Mouse (Mus musculus) midbrain, postnatal 0 days (tissue): ENCODE data around the gene Card14. TPM values are rescaled to one million over a fixed set of nuclear protein-coding genes. Genes with fewer than 3 reads are reported as not detected.
"Not testable (repeated sequence)": the region's sequence is repeated elsewhere in the genome, so short reads cannot be mapped to it uniquely, and the experiment has no call there.

Experiments
- ATAC-seq: fragments of 200-750 bp; cut with Nextera tagmentation; 2 replicates; pipeline ENCODE4 v1.8.0; 2017; ENCODE audit warnings: moderate number of reproducible peaks, mild to moderate bottlenecking, moderate TSS enrichment, moderate library complexity; ENCODE audit not compliant: low FRiP score
- DNase-seq: peaks from one replicate; pipeline ENCODE4 v3.0.0-alpha.2; 2015; ENCODE audit warnings: low spot score
- H3K27ac ChIP-seq: fragments of 300-500 bp; sonication (generic); 2 replicates; pipeline ENCODE4 v1.5.1; 2014; ENCODE audit warnings: low read depth, mild to moderate bottlenecking, low read length, mixed read lengths
- H3K27me3 ChIP-seq: fragments of 300-500 bp; sonication (generic); 2 replicates; pipeline ENCODE4 v1.6.1; 2014; ENCODE audit warnings: low read length, control low read depth, mixed read lengths; ENCODE audit not compliant: insufficient read depth
- H3K36me3 ChIP-seq: fragments of 300-500 bp; sonication (generic); 2 replicates; pipeline ENCODE4 v1.6.1; 2014; ENCODE audit warnings: low read length, control low read depth, mixed read lengths; ENCODE audit not compliant: insufficient read depth
- H3K4me1 ChIP-seq: fragments of 300-500 bp; sonication (generic); 2 replicates; pipeline ENCODE4 v1.6.1; 2014; ENCODE audit warnings: mild to moderate bottlenecking, control low read depth, antibody characterized with exemption, low read length, mixed read lengths; ENCODE audit not compliant: insufficient read depth
- H3K4me2 ChIP-seq: fragments of 300-500 bp; sonication (generic); 2 replicates; pipeline ENCODE4 v1.6.1; 2014; ENCODE audit warnings: low read depth, mild to moderate bottlenecking, low read length, mixed read lengths; ENCODE audit not compliant: poor library complexity, severe bottlenecking
- H3K4me3 ChIP-seq: fragments of 300-500 bp; sonication (generic); 2 replicates; pipeline ENCODE4 v1.5.1; 2014; ENCODE audit warnings: low read depth, mild to moderate bottlenecking, low read length, moderate library complexity
- H3K9ac ChIP-seq: fragments of 300-500 bp; sonication (generic); replicated peaks from 2 replicates; pipeline ENCODE4 v1.6.1; 2014; ENCODE audit warnings: mild to moderate bottlenecking, low read length, moderate library complexity, mixed read lengths; ENCODE audit not compliant: poor library complexity, severe bottlenecking
- H3K9me3 ChIP-seq: fragments of 300-500 bp; sonication (generic); 2 replicates; pipeline ENCODE4 v1.6.1; 2016; ENCODE audit warnings: low read length, control low read depth
- CTCF ChIP-seq: IDR thresholded peaks from 2 replicates; pipeline ENCODE4 v1.5.1; 2016; ENCODE audit warnings: antibody characterized with exemption, mild to moderate bottlenecking
- WGBS: fragments of 180-500 bp; shearing (Covaris S2); extraction: QIAGEN DNeasy Blood & Tissue Kit; methylation state at CpG from one replicate; pipeline ENCODE4 v1.1.7; 2014; 5-methylcytosine and 5-hydroxymethylcytosine counted together
- polyA plus RNA-seq: library from polyadenylated mRNA; unstranded; fragments of >200 nt; fragmentation: Nextera tagmentation; extraction: Ambion mirVana; gene quantifications from 2 replicates; pipeline ENCODE4 v1.2.1, GENCODE M21; 2015
- total RNA-seq: library from RNA; depleted of rRNA; stranded (reverse); fragments of >200 nt; gene quantifications from 2 replicates; pipeline ENCODE4 v1.2.3, GENCODE M21; 2014

Card14 gene
- total and polyA plus RNA-seq, 2 experiments from 2014 or later = 0.59 to 0.77 TPM

DNA sequence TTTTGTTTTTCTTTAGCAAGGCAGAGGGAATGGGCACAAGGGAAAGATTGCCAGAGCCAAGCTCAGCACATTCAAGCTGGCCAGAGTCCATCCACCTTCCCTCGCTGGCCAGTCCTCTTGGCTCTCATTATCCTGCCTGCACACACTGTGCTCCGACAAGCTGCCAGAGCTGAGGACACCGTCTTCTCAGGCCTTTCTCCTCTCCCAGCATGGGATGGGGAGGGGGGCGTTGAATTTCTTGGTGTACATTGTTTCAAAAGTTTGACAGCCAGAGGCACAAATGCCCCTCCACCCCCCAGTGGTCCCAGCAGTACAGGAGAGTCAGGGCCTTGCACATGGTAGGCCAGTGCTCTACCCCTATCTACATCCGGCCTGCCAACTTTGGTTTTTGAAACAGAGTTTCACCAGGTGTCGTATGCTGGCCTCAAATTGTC, 40.3 kb upstream of the Card14 start:
- no peak overlapping the region for H3K9ac ChIP-seq

DNA sequence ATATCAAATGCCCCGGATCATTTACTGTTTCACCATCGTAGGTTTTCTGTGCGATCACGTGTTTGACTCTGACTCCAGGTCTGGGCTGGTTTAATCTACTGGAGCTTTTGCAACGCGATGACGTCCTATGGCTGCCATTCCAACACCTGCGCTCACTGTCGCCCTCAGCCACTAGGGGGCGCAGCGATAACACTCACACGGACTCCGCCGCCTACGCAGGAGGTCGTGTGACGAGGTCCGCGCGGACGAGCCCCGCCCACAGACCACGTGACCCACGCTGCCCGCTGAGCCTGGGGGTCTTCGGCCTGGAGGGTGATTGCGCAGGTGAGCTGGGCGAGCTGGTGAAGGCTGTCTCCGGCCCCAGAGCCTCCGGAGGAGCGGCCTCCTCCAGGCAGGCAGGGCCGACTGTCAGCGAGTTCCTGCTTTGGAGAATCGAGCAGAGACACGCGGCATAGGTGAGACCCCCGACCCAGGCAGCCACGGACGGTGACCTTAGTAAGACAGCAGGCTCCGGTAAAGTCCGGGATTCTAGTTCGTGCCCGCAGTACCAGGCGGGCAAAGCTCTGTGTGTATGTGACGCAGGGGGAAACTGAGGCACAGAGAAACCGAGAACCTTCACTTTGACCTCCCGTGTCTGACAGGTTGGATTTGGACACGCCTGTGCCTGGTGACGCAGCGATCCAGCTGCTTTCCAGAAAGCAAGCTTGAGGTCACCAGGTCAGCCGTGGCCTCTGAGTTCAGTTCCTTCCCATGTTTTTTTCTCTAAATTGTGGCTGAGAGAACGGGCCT, 39.6 kb upstream of the Card14 start, which contains the start of gene Gaa:
TSS of gene Gaa (plus strand) at position 120 of the 789 bp plus-strand sequence.
- ATAC-seq (peak; percentile 87), DNase-seq (peak; percentile 96)
- Histone ChIP-seq H3K4me3 (peak within 1 kb of the TSS; percentile 52), H3K27me3 (no peaks in the 10 kb centered on the region), H3K27ac (peak within 1 kb of the TSS; percentile 57), H3K4me2 (peak within 1 kb of the TSS; percentile 64), H3K9ac (peak within 1 kb of the TSS; percentile 64), H3K4me1 (peaks cover 7% of the 10 kb centered on the region), H3K36me3 (peaks cover 16% of the 10 kb centered on the region), H3K9me3 (no peaks in the 10 kb centered on the region)
- 3% methylated on average over 52 of the region's 52 CpGs for WGBS
- TF ChIP-seq CTCF = peak; percentile 100

More for the DNA sequence above, 40.3 kb upstream of the Card14 start:
- ATAC-seq (peak; percentile 38), DNase-seq (peak; percentile 59)
- no peaks in the 10 kb centered on the region for H3K27me3 ChIP-seq
- H3K4me3 ChIP-seq = 0 out of 2 replicates have a peak overlapping the region, but pooled peaks have one; percentile 52
- peaks cover 7% of the 10 kb centered on the region for H3K4me1 ChIP-seq
- no peak for TF ChIP-seq CTCF
- WGBS = 32% methylated on average over 6 of the region's 6 CpGs
- peak overlapping the region; percentile 64 for H3K4me2 ChIP-seq
- H3K9me3 ChIP-seq = no peaks in the 10 kb centered on the region
- H3K27ac ChIP-seq = peak overlapping the region; percentile 57; the same call in 1 of the 2 replicates
- peaks cover 18% of the 10 kb centered on the region for H3K36me3 ChIP-seq

DNA sequence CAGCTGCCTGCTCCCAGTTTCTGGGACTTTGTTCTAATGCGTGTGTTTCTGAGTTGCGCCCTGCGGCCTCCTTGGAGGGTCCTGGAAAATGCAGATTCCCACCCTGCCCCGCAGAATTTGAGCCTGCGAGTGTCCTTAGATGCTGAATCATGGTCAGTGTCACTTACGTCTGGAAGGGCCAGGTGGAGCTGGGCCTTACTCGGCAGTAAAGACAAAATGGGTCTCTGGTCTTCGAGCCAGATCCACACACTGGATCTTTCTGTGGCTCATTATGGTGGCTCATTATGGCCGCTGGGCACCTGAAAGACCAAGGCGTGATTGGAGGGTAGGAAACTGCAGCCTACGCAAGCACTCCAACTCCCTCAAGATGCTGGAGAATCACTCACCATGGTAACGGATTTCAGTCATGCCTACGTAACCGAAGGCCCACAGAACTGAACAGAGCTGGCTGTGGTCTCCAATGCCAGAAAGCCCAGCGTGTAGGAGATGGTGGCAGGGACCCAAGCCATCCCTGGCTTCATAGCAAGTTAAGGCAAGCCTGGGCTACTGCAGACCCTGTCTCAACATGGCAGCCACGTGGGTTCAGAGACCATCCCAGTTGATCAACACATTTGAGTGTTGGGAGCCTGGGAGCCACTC, 38.9 kb upstream of the Card14 start:
- Histone ChIP-seq H3K9ac (peak overlapping the region; percentile 64), H3K27me3 (no peaks in the 10 kb centered on the region), H3K4me2 (peak overlapping the region; percentile 64), H3K4me1 (peaks cover 7% of the 10 kb centered on the region), H3K36me3 (peaks cover 16% of the 10 kb centered on the region), H3K9me3 (no peaks in the 10 kb centered on the region), H3K27ac (0 out of 2 replicates have a peak overlapping the region, but pooled peaks have one; percentile 55), H3K4me3 (peak overlapping the region; percentile 52)
- ATAC-seq (no peak), DNase-seq (peak; percentile 38)
- TF ChIP-seq CTCF = no peak
- 64% methylated on average over 16 of the region's 16 CpGs for WGBS

DNA sequence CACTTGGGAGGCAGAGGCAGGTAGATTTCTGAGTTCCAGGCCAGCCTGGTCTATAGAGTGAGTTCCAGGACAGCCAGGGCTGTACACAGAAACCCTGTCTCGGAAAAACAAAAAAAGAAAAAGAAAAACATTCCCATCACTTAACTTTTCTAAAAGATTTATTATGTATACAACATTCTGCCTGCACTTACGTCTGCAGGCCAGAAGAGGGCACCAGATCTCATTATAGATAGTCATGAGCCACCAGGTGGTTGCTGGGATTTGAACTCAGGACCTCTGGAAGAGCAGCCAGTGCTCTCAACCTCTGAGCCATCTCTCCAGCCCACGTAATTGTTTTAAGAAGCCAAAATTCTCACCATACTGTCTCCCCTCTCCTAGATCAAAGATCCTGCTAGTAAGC, 35.1 kb upstream of the Card14 start:
- H3K9ac ChIP-seq, H3K4me2 ChIP-seq, H3K27me3 ChIP-seq, H3K4me3 ChIP-seq, H3K27ac ChIP-seq, H3K9me3 ChIP-seq, ATAC-seq, DNase-seq, H3K4me1 ChIP-seq: not testable (repeated sequence)
- peak; percentile 68 for TF ChIP-seq CTCF
- H3K36me3 ChIP-seq = peaks cover 32% of the 10 kb centered on the region
- WGBS = 71% methylated on average over 3 of the region's 3 CpGs

DNA sequence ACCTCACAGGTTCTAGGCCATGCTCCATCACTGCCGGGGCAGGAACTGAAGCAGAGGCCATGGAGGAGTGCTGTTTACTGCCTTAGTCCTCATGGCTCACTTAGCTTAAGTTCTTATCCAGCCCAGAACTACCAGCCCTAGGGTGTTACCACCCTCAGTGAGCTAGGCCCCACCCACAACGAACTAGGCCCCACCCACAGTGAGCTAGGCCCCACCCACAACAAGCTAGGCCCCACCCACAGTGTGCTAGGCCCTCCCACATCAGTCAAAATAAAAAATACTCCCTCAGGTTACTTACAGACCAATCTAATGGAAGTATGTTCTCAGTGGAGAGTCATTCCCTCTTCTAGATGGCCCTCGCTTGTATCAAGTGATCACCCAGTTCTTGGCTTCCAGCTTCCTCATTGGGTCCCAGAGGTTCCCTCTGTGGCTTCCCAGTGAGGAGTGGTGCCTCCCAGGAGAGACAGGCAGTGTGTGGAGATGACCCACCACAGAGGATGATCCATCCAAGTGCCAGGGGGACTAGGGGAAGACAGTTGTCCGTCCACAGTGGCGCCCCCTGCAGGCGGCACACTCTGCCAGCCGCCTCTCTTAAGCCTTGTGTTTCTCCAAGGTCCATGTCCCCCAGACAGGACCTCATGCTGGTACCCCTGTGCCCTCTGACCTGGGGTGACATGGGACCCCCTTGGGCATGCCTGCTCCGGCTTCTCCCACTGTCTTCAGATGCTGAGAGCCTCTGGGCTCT, 34.2 kb upstream of the Card14 start:
- Histone ChIP-seq H3K36me3 (peaks cover 39% of the 10 kb centered on the region), H3K27ac (no peak overlapping the region), H3K9ac (no peak overlapping the region), H3K4me1 (peaks cover 7% of the 10 kb centered on the region), H3K27me3 (no peaks in the 10 kb centered on the region), H3K4me3 (no peak overlapping the region), H3K4me2 (no peak overlapping the region), H3K9me3 (no peaks in the 10 kb centered on the region)
- no peak for ATAC-seq
- no peak for DNase-seq
- 86% methylated on average over 8 of the region's 8 CpGs for WGBS
- TF ChIP-seq CTCF = peak; percentile 49
